Mouse (Mus musculus): ENCODE measurements at regions not wholly inside any gene's neighbourhood (a gene's known extent, or its start where the extent isn't known, plus 50 kb on each side); places are given as distances from the start of the nearest gene placed in this dataset.

DNA sequence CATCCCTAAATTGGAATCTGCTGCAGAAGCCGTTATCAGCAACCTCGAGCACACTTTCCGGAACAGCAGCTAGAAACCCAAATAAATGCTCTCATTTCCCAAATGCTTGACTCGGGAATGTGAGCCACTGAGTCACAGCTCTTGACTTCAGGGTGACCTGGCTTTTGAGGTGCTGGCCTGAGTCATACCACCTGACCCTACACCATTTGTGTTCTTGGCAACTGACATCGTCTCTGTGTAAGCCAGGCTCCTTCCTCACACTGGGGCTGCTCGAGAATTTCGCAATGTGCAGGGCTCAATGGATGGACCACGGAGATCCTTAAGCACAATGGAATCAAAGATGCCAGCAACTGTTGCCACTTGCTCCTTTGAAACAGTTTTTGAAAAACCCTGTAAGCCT, 50.9 kb upstream of the Glrp1 start:
- no peaks in the 10 kb centered on the region for H3K9me3 ChIP-seq (ENCODE audit: control insufficient read depth, insufficient read depth, low read depth, low read length)
- H3K4me3 ChIP-seq (ENCODE audit: insufficient read depth in 1 of 2, low read depth in 1 of 2, low read length in 2 of 2, poor library complexity in 1 of 2, severe bottlenecking in 1 of 2): no peak overlapping the region
- H3K27ac ChIP-seq (ENCODE audit: insufficient read depth, low read depth, low read length, poor library complexity, severe bottlenecking): no peak overlapping the region
- no peaks in the 10 kb centered on the region; a peak in 1 of 4 replicates for H3K4me1 ChIP-seq (ENCODE audit: control insufficient read depth in 2 of 2, insufficient read depth in 2 of 2, low read length in 2 of 2, poor library complexity in 1 of 2)
- TF ChIP-seq MAFK (IDR thresholded peaks at IDR 0.05; ENCODE audit: insufficient read depth, low read depth, low read length): no peak
- TF ChIP-seq CHD2 (IDR thresholded peaks at IDR 0.05; ENCODE audit: low read depth, low read length): no peak
- TF ChIP-seq ZNF384 (IDR thresholded peaks at IDR 0.05; ENCODE audit: low read depth, low read length): no peak
- no peak for TF ChIP-seq ZC3H11A (IDR thresholded peaks at IDR 0.05; ENCODE audit: borderline replicate concordance, low read depth, low read length)
- TF ChIP-seq HCFC1 (IDR thresholded peaks at IDR 0.05; ENCODE audit: borderline replicate concordance, insufficient read depth, low read length): no peak
- in situ Hi-C loops (cut with MboI; ENCODE audit: low sequenced_read_pairs in 2 of 2, unreplicated experiment in 2 of 2): loop anchor here in 1 of 2 experiments (10.0 kb wide), 1 partner anchor 144 kb away; the partner anchor contains the start of gene Arl4c
- no peak overlapping the region for H3K9ac ChIP-seq (ENCODE audit: insufficient read depth, low read depth, low read length, poor library complexity, severe bottlenecking)
- DNase-seq (ENCODE audit: low read depth, low spot score): no peak
- H3K36me3 ChIP-seq (ENCODE audit: control insufficient read depth, insufficient read depth, low read length, poor library complexity, severe bottlenecking): no peaks in the 10 kb centered on the region

Data from ES-E14 (cell line).